Mouse (Mus musculus): ENCODE results near the gene Cntrl.

Cntrl gene

GRCm38 (mm10) chr2:35224285-35224684 lies 115.0 kb downstream of the Cntrl start:
- DNase-seq: no peak

- no peak for DNase-seq
These were observed 118.9 kb downstream of the Cntrl start for GRCm38 (mm10) chr2:35228145-35228544.

All from kidney, postnatal 10 days (tissue).